In genomic region chr11:117986126-117987031, GRCm38 (mm10) we compare ENCODE assay signal across 8 mouse cellular contexts. TPM values are rescaled to one million over a fixed set of nuclear protein-coding genes. Genes with fewer than 3 reads are reported as not detected.
A peak's percentile ranks its signal among the peaks of the same experiment; 100 is the strongest.
DNase-seq lines count a peak whose midpoint lies in the region.

Gene Pgs1, plus strand, starts transcription at chr11:117986292.

- DNase-seq in MN1 (ENCODE audit: low spot score): peak; percentile 93
- DNase-seq in cerebellum, adult 9-10 months: peak; percentile 91
- peak in 1 of 2 experiments; percentile 92 for DNase-seq in frontal cortex, adult 2 months (ENCODE audit: extremely low spot score in 1 of 2, low spot score in 1 of 2)
- DNase-seq in hindbrain, embryonic 10.5 days (ENCODE audit: low spot score): peak; percentile 93
- peak; percentile 91 to 95 for DNase-seq in layer of hippocampus, postnatal 10 days (ENCODE audit: low spot score in 2 of 2)
- DNase-seq in lung, postnatal 10 days: peak; percentile 94
- peak; percentile 87 for DNase-seq in ovary, postnatal 14 days (ENCODE audit: low spot score)
- peak; percentile 86 to 93 for DNase-seq in thymus, postnatal 10 days (ENCODE audit: low spot score in 2 of 2)

- peak within 1 kb of the TSS; percentile 100 for H3K4me3 ChIP-seq in hindbrain, embryonic 10.5 days

- H3K27me3 ChIP-seq in hindbrain, embryonic 10.5 days (ENCODE audit: insufficient read depth, poor library complexity, severe bottlenecking): peaks cover 5% of the 10 kb centered on the region; the same call in 1 of the 2 replicates

- H3K9me3 ChIP-seq in hindbrain, embryonic 10.5 days: no peaks in the 10 kb centered on the region

- peak within 1 kb of the TSS; percentile 93 for H3K27ac ChIP-seq in hindbrain, embryonic 10.5 days

- H3K4me1 ChIP-seq in hindbrain, embryonic 10.5 days (replicated peaks): peaks cover 51% of the 10 kb centered on the region

- no peaks in the 10 kb centered on the region for H3K36me3 ChIP-seq in hindbrain, embryonic 10.5 days

- 8% methylated on average over 51 of the region's 51 CpGs for WGBS in hindbrain, embryonic 10.5 days

RNA-seq across cellular contexts. Expression of gene Pgs1, which starts in this region (rescaled TPM):
- 69.6 and 74.3 TPM in 2 replicates for polyA plus RNA-seq in frontal cortex, adult 2 months (2012; rRNA removed)
- 46.2 and 51.9 TPM in 2 replicates for polyA plus RNA-seq in hindbrain, embryonic 10.5 days (2016; fragmentation: Nextera tagmentation; extraction: Ambion mirVana)
- 10 to 100 TPM; 59.2 to 59.6 TPM for total RNA-seq in layer of hippocampus, postnatal 10 days (2021)
